Comparison of ENCODE assay signal across 17 mouse cellular contexts in the genomic region with DNA sequence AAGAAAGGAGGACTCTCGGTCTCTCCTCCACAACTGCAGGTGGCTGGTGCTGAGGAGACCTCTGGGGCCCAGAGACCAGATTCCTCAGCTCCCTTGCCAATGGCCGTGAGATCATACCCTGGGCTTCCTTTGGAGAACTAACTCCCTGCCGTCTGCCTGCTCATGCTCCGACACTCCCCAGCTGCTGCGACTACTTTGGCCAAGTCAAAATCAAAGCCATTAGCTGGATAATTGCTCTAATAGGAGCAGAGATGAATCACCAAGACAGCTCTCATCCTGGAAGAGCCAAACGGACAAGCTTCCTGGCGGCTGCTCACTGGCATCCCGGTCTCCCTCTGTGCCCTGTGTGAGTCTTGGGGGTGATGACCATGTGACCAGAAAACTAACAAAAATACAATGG.
DNase-seq lines count a peak whose midpoint lies in the region; ATAC-seq and TF ChIP-seq lines count a peak whose summit lies in the region.
"Had no signal": no experiment of that assay in that cellular context is flagged by ENCODE, and none has a peak within 500 bp of the region (broad histone marks: within the 10 kb centered on the region; RNA-seq: fewer than 3 reads in every experiment).

No protein-coding gene starts in this region.

- peaks cover 6% of the 10 kb centered on the region for H3K4me1 ChIP-seq in hindbrain, embryonic 13.5 days (replicated peaks)
- H3K4me1 ChIP-seq in hindbrain, embryonic 14.5 days (replicated peaks; ENCODE audit: control insufficient read depth, insufficient read depth, low read length) = no peaks in the 10 kb centered on the region
- H3K4me1 ChIP-seq in heart, embryonic 15.5 days (replicated peaks) = no peaks in the 10 kb centered on the region
- H3K4me1 ChIP-seq in olfactory bulb, adult 2 months (ENCODE audit: control insufficient read depth, insufficient read depth, low read length) = peaks cover 7% of the 10 kb centered on the region
- no peaks in the 10 kb centered on the region for H3K4me1 ChIP-seq in intestine, embryonic 16.5 days (ENCODE audit: control insufficient read depth, insufficient read depth, low read length)
- H3K4me1 ChIP-seq: forebrain, embryonic 12.5 days; intestine, embryonic 15.5 days had no signal

- H3K9me3 ChIP-seq in hindbrain, embryonic 13.5 days = peaks cover 3% of the 10 kb centered on the region; the same call in 1 of the 2 replicates
- H3K9me3 ChIP-seq in hindbrain, embryonic 14.5 days (ENCODE audit: control insufficient read depth, low read length) = peaks cover 3% of the 10 kb centered on the region; the same call in 1 of the 2 replicates
- no peaks in the 10 kb centered on the region for H3K9me3 ChIP-seq in heart, embryonic 15.5 days (replicated peaks)
- no peaks in the 10 kb centered on the region for H3K9me3 ChIP-seq in intestine, embryonic 16.5 days (ENCODE audit: control insufficient read depth, low read length)
- H3K9me3 ChIP-seq: intestine, embryonic 15.5 days had no signal

- intact Hi-C loops in left cerebral cortex, postnatal 4 days (cut with DNase I) = no loop called here
- intact Hi-C loops in left cerebral cortex, postnatal 14 days (cut with DNase I) = no loop called here

- H3K9ac ChIP-seq in hindbrain, embryonic 13.5 days = no peak overlapping the region
- no peak overlapping the region for H3K9ac ChIP-seq in hindbrain, embryonic 14.5 days
- H3K9ac ChIP-seq in heart, embryonic 15.5 days = no peak overlapping the region
- H3K9ac ChIP-seq in intestine, embryonic 16.5 days (ENCODE audit: low read depth, low read length) = no peak overlapping the region
- H3K9ac ChIP-seq: forebrain, embryonic 12.5 days; intestine, embryonic 15.5 days had no signal

- no peak overlapping the region for H3K4me2 ChIP-seq in hindbrain, embryonic 13.5 days
- H3K4me2 ChIP-seq in hindbrain, embryonic 14.5 days (replicated peaks) = no peak overlapping the region
- H3K4me2 ChIP-seq in heart, embryonic 15.5 days = no peak overlapping the region
- no peak overlapping the region for H3K4me2 ChIP-seq in intestine, embryonic 16.5 days (ENCODE audit: low read depth, low read length)
- H3K4me2 ChIP-seq: forebrain, embryonic 12.5 days; intestine, embryonic 15.5 days; midbrain, embryonic 11.5 days had no signal

- TF ChIP-seq CTCF in olfactory bulb, adult 2 months (IDR thresholded peaks at IDR 0.05; ENCODE audit: insufficient read depth, low read depth, low read length) = no peak

- TF ChIP-seq POLR2A in olfactory bulb, adult 2 months (IDR thresholded peaks at IDR 0.05; ENCODE audit: insufficient read depth, low read depth, low read length) = 0 out of 2 replicates have a peak, but pooled peaks have one; percentile 13

- H3K36me3 ChIP-seq in hindbrain, embryonic 13.5 days = no peaks in the 10 kb centered on the region
- no peaks in the 10 kb centered on the region for H3K36me3 ChIP-seq in hindbrain, embryonic 14.5 days (replicated peaks; ENCODE audit: control insufficient read depth, insufficient read depth)
- no peaks in the 10 kb centered on the region for H3K36me3 ChIP-seq in heart, embryonic 15.5 days
- no peaks in the 10 kb centered on the region for H3K36me3 ChIP-seq in intestine, embryonic 16.5 days (ENCODE audit: control insufficient read depth, insufficient read depth, low read length)
- H3K36me3 ChIP-seq: forebrain, embryonic 12.5 days; G1E; intestine, embryonic 15.5 days had no signal

- H3K27ac ChIP-seq in hindbrain, embryonic 13.5 days = peak overlapping the region; percentile 26; the same call in 1 of the 2 replicates
- H3K27ac ChIP-seq in hindbrain, embryonic 14.5 days = no peak overlapping the region
- H3K27ac ChIP-seq in heart, embryonic 15.5 days = no peak overlapping the region
- H3K27ac ChIP-seq in olfactory bulb, adult 2 months (ENCODE audit: insufficient read depth, low read depth, low read length) = no peak overlapping the region
- H3K27ac ChIP-seq in intestine, embryonic 16.5 days (ENCODE audit: low read length) = no peak overlapping the region
- H3K27ac ChIP-seq: forebrain, embryonic 12.5 days; intestine, embryonic 15.5 days had no signal

- no peak overlapping the region for H3K4me3 ChIP-seq in hindbrain, embryonic 13.5 days
- H3K4me3 ChIP-seq in hindbrain, embryonic 14.5 days (replicated peaks; ENCODE audit: low read length) = no peak overlapping the region
- H3K4me3 ChIP-seq in heart, embryonic 15.5 days = no peak overlapping the region
- no peak overlapping the region for H3K4me3 ChIP-seq in olfactory bulb, adult 2 months (ENCODE audit: insufficient read depth, low read depth, low read length)
- no peak overlapping the region for H3K4me3 ChIP-seq in intestine, embryonic 16.5 days (ENCODE audit: low read length)
- H3K4me3 ChIP-seq: forebrain, embryonic 12.5 days; intestine, embryonic 15.5 days; myocyte had no signal

- no peak for DNase-seq in hindbrain, embryonic 14.5 days (ENCODE audit: low spot score)
- peak; percentile 45 for DNase-seq in left cerebral cortex, postnatal 4 days
- no peak for DNase-seq in left cerebral cortex, postnatal 14 days (ENCODE audit: low spot score in 2 of 2)
- DNase-seq: adrenal gland, adult 8-10 months; cerebellum, adult 9-11 months; embryo, embryonic 11 days; lung, adult 2 months; lung, postnatal 4 days had no signal

- ATAC-seq in hindbrain, embryonic 13.5 days (ENCODE audit: low FRiP score) = no peak
- ATAC-seq in hindbrain, embryonic 14.5 days (ENCODE audit: low FRiP score) = no peak
- 0 out of 2 replicates have a peak, but pooled peaks have one; percentile 27 for ATAC-seq in heart, embryonic 15.5 days (replicated peaks; ENCODE audit: insufficient number of reproducible peaks, insufficient read depth, low FRiP score, low read depth)
- ATAC-seq in intestine, embryonic 16.5 days = no peak
- ATAC-seq: intestine, embryonic 15.5 days had no signal

- H3K27me3 ChIP-seq in hindbrain, embryonic 13.5 days = no peaks in the 10 kb centered on the region
- H3K27me3 ChIP-seq in hindbrain, embryonic 14.5 days (ENCODE audit: control insufficient read depth, insufficient read depth, low read length) = no peaks in the 10 kb centered on the region
- H3K27me3 ChIP-seq in heart, embryonic 15.5 days = no peaks in the 10 kb centered on the region
- H3K27me3 ChIP-seq in intestine, embryonic 16.5 days (replicated peaks; ENCODE audit: control insufficient read depth, insufficient read depth, low read length) = no peaks in the 10 kb centered on the region
- H3K27me3 ChIP-seq: forebrain, embryonic 12.5 days; intestine, embryonic 15.5 days had no signal

- 62% methylated on average over 8 of the region's 8 CpGs for WGBS in hindbrain, embryonic 13.5 days
- 64% methylated on average over 8 of the region's 8 CpGs for WGBS in hindbrain, embryonic 14.5 days
- 66% methylated on average over 8 of the region's 8 CpGs for WGBS in heart, embryonic 15.5 days
- WGBS in olfactory bulb, adult 2 months = 50% methylated on average over 8 of the region's 8 CpGs
- WGBS in intestine, embryonic 16.5 days = 55% methylated on average over 8 of the region's 8 CpGs
